Mouse (Mus musculus): Measurements from ENCODE around the gene Klk9.

The Klk9 gene

GRCm38 (mm10) chr7:43796355-43796754, 4.7 kb downstream of the Klk9 start:
- no peak for DNase-seq (ENCODE audit: low spot score)

- no peak for DNase-seq (ENCODE audit: low spot score)
These were observed 5.7 kb downstream of the Klk9 start, which contains the start of gene Klk8 for GRCm38 (mm10) chr7:43797333-43797769. Klk8 (plus strand) TSS chr7:43797577.

GRCm38 (mm10) chr7:43797844-43798462, 6.3 kb downstream of the Klk9 start:
- DNase-seq (ENCODE audit: low spot score), result no peak

- DNase-seq (ENCODE audit: low spot score), result no peak
These were observed 8.2 kb downstream of the Klk9 start for GRCm38 (mm10) chr7:43799876-43800275.

- no peak for DNase-seq (ENCODE audit: low spot score)
These were observed 19.3 kb downstream of the Klk9 start, which contains the start of gene Klk7 for GRCm38 (mm10) chr7:43810994-43811393. Klk7 (plus strand) TSS chr7:43811294.

- DNase-seq (ENCODE audit: low spot score), result no peak
These were observed 23.5 kb downstream of the Klk9 start for GRCm38 (mm10) chr7:43815211-43815610.

- no peak for DNase-seq (ENCODE audit: low spot score)
These were observed 25.1 kb downstream of the Klk9 start for GRCm38 (mm10) chr7:43816746-43817145.

GRCm38 (mm10) chr7:43821581-43821980, 29.9 kb downstream of the Klk9 start:
- no peak for DNase-seq (ENCODE audit: low spot score)

- DNase-seq (ENCODE audit: low spot score), result no peak
These were observed 32.5 kb downstream of the Klk9 start, which contains the start of gene Klk6 for GRCm38 (mm10) chr7:43824199-43824598. Klk6 (plus strand) TSS chr7:43824499.

GRCm38 (mm10) chr7:43826056-43826455, 34.4 kb downstream of the Klk9 start:
- DNase-seq (ENCODE audit: low spot score), result no peak

GRCm38 (mm10) chr7:43827706-43828105, 36.0 kb downstream of the Klk9 start:
- DNase-seq (ENCODE audit: low spot score), result no peak

GRCm38 (mm10) chr7:43829006-43829405, 37.3 kb downstream of the Klk9 start:
- no peak for DNase-seq (ENCODE audit: low spot score)

GRCm38 (mm10) chr7:43841701-43842100, 50.0 kb downstream of the Klk9 start, which contains the start of gene Klk5:
Klk5 (plus strand) TSS chr7:43841971.
- DNase-seq (ENCODE audit: low spot score), result no peak

- no peak for DNase-seq (ENCODE audit: low spot score)
These were observed 52.1 kb downstream of the Klk9 start for GRCm38 (mm10) chr7:43843801-43844200.

Measured in ovary, postnatal 14 days (tissue).